Mouse (Mus musculus): ENCODE results near the gene Gm10721.
"Not testable (repeated sequence)": the region's sequence is repeated elsewhere in the genome, so short reads cannot be mapped to it uniquely, and the experiment has no call there.

- not testable (repeated sequence) for TF ChIP-seq CTCF (IDR thresholded peaks at IDR 0.05); POLR2A (IDR thresholded peaks at IDR 0.05; ENCODE audit: insufficient read depth, low read depth, low read length)
These were observed 13.2 kb downstream of the Gm10721 start for GRCm38 (mm10) chr9:3026136-3026535.

Data from heart, adult 2 months (tissue).